8 mouse cellular contexts compared by ENCODE assay signal in genomic region chr1:40789666-40790233, GRCm38 (mm10). TPM values are rescaled to one million over a fixed set of nuclear protein-coding genes. Genes with fewer than 3 reads are reported as not detected.
DNase-seq lines count a peak whose midpoint lies in the region; ATAC-seq and TF ChIP-seq lines count a peak whose summit lies in the region.

No protein-coding gene starts in this region.

- H3K4me2 ChIP-seq in forebrain, embryonic 15.5 days (replicated peaks), result peak overlapping the region; percentile 62
- H3K4me2 ChIP-seq in kidney, embryonic 16.5 days (replicated peaks; ENCODE audit: low read depth, low read length), result peak overlapping the region; percentile 84
- peak overlapping the region; percentile 78 for H3K4me2 ChIP-seq in neural tube, embryonic 13.5 days

- H3K36me3 ChIP-seq in testis, adult 2 months (ENCODE audit: control insufficient read depth, insufficient read depth, low read length), result no peaks in the 10 kb centered on the region
- no peaks in the 10 kb centered on the region for H3K36me3 ChIP-seq in forebrain, embryonic 15.5 days
- no peaks in the 10 kb centered on the region for H3K36me3 ChIP-seq in kidney, embryonic 16.5 days (ENCODE audit: insufficient read depth, low read length)
- no peaks in the 10 kb centered on the region for H3K36me3 ChIP-seq in neural tube, embryonic 13.5 days

- H3K4me1 ChIP-seq in testis, adult 2 months (ENCODE audit: control insufficient read depth, insufficient read depth, low read length), result peaks cover 3% of the 10 kb centered on the region
- H3K4me1 ChIP-seq in forebrain, embryonic 15.5 days, result peaks cover 20% of the 10 kb centered on the region
- peaks cover 10% of the 10 kb centered on the region; the same call in 1 of the 2 replicates for H3K4me1 ChIP-seq in kidney, embryonic 16.5 days (ENCODE audit: insufficient read depth, low read length)
- peaks cover 20% of the 10 kb centered on the region for H3K4me1 ChIP-seq in neural tube, embryonic 13.5 days (replicated peaks)

- no peak overlapping the region for H3K27ac ChIP-seq in testis, adult 2 months (ENCODE audit: control insufficient read depth, insufficient read depth, low read depth, low read length)
- H3K27ac ChIP-seq in forebrain, embryonic 15.5 days (replicated peaks), result peak overlapping the region; percentile 78
- peak overlapping the region; percentile 61; the same call in 1 of the 2 replicates for H3K27ac ChIP-seq in kidney, embryonic 16.5 days (ENCODE audit: low read length)
- 0 out of 2 replicates have a peak overlapping the region, but pooled peaks have one; percentile 28 for H3K27ac ChIP-seq in neural tube, embryonic 13.5 days (replicated peaks)

- H3K27me3 ChIP-seq in testis, adult 2 months (ENCODE audit: control insufficient read depth, insufficient read depth, low read length), result no peaks in the 10 kb centered on the region
- no peaks in the 10 kb centered on the region for H3K27me3 ChIP-seq in forebrain, embryonic 15.5 days
- H3K27me3 ChIP-seq in kidney, embryonic 16.5 days (ENCODE audit: insufficient read depth, low read length), result no peaks in the 10 kb centered on the region
- peaks cover 5% of the 10 kb centered on the region; the same call in 1 of the 2 replicates for H3K27me3 ChIP-seq in neural tube, embryonic 13.5 days

- TF ChIP-seq CTCF in testis, adult 2 months (IDR thresholded peaks at IDR 0.05; ENCODE audit: control insufficient read depth, insufficient read depth, insufficient replicate concordance, low read depth, low read length), result no peak

- H3K9ac ChIP-seq in forebrain, embryonic 15.5 days (replicated peaks), result peak overlapping the region; percentile 46
- H3K9ac ChIP-seq in kidney, embryonic 16.5 days (replicated peaks; ENCODE audit: low read length), result peak overlapping the region; percentile 74
- peak overlapping the region; percentile 65 for H3K9ac ChIP-seq in neural tube, embryonic 13.5 days

- H3K9me3 ChIP-seq in forebrain, embryonic 15.5 days, result no peaks in the 10 kb centered on the region
- no peaks in the 10 kb centered on the region for H3K9me3 ChIP-seq in kidney, embryonic 16.5 days (ENCODE audit: low read length)
- no peaks in the 10 kb centered on the region for H3K9me3 ChIP-seq in neural tube, embryonic 13.5 days

- no peak for TF ChIP-seq POLR2A in testis, adult 2 months (IDR thresholded peaks at IDR 0.05; ENCODE audit: control insufficient read depth, low read depth, low read length)

- 8% methylated on average over 5 of the region's 5 CpGs for WGBS in forebrain, embryonic 15.5 days
- 39% methylated on average over 5 of the region's 5 CpGs for WGBS in kidney, embryonic 16.5 days
- 18% methylated on average over 5 of the region's 5 CpGs for WGBS in neural tube, embryonic 13.5 days

- ATAC-seq in forebrain, embryonic 15.5 days (replicated peaks), result peak; percentile 48
- no peak for ATAC-seq in kidney, embryonic 16.5 days (ENCODE audit: low FRiP score, low TSS enrichment)
- peak; percentile 49 for ATAC-seq in neural tube, embryonic 13.5 days (ENCODE audit: low read depth)

- H3K4me3 ChIP-seq in testis, adult 2 months (ENCODE audit: control insufficient read depth, low read depth, low read length), result peak overlapping the region; percentile 95
- H3K4me3 ChIP-seq in forebrain, embryonic 15.5 days, result peak overlapping the region; percentile 73
- H3K4me3 ChIP-seq in kidney, embryonic 16.5 days (ENCODE audit: low read length), result peak overlapping the region; percentile 81
- H3K4me3 ChIP-seq in neural tube, embryonic 13.5 days, result peak overlapping the region; percentile 69

- no peak for DNase-seq in testis, postnatal 10 days (ENCODE audit: low spot score)
- DNase-seq in cerebellum, adult 9-10 months, result no peak
- no peak for DNase-seq in adrenal gland, postnatal 36 days
- DNase-seq in adrenal gland, adult 18-20 months (ENCODE audit: low spot score in 2 of 2), result no peak

RNA-seq across cellular contexts. Expression of gene Mfsd9, which starts 0.7 kb away (rescaled TPM):
- polyA plus RNA-seq in testis, adult 2 months (2012; rRNA removed), result 11.4 and 11.9 TPM in 2 replicates
- 5.8 TPM in 2 replicates for polyA plus RNA-seq in forebrain, embryonic 15.5 days (2015; fragmentation: Nextera tagmentation; extraction: Ambion mirVana)
- polyA plus RNA-seq in kidney, embryonic 16.5 days (2015; fragmentation: Nextera tagmentation; extraction: Ambion mirVana), result 5.9 and 7.2 TPM in 2 replicates
- 6.2 and 6.6 TPM in 2 replicates for polyA plus RNA-seq in neural tube, embryonic 13.5 days (2015; fragmentation: Nextera tagmentation; extraction: Ambion mirVana)
- total RNA-seq in adrenal gland, postnatal 36 days (2021), result 1 to 10 TPM; 1.8 to 3.9 TPM
- total RNA-seq in adrenal gland, adult 18-20 months (2021), result 1 to 10 TPM; 1.6 to 2.2 TPM

RNA-seq across cellular contexts. Expression of gene Tmem182, which starts 15.7 kb away (rescaled TPM):
- 0.23 TPM in 2 replicates for polyA plus RNA-seq in testis, adult 2 months (2012; rRNA removed)
- polyA plus RNA-seq in forebrain, embryonic 15.5 days (2015; fragmentation: Nextera tagmentation; extraction: Ambion mirVana), result 0.06 TPM in 1 of 2 replicates, not detected in the other
- 0.63 and 0.87 TPM in 2 replicates for polyA plus RNA-seq in kidney, embryonic 16.5 days (2015; fragmentation: Nextera tagmentation; extraction: Ambion mirVana)
- 0.15 and 0.21 TPM in 2 replicates for polyA plus RNA-seq in neural tube, embryonic 13.5 days (2015; fragmentation: Nextera tagmentation; extraction: Ambion mirVana)
- 1 to 10 TPM in 1 of 2 experiments, under 1 TPM in 1; 0.95 to 3.6 TPM for total RNA-seq in adrenal gland, postnatal 36 days (2021)
- 10 to 100 TPM in 1 of 2 experiments, 1 to 10 TPM in 1; 1.7 to 17.0 TPM for total RNA-seq in adrenal gland, adult 18-20 months (2021)
